Mouse (Mus musculus) brain, embryonic 14.5 days (tissue): ENCODE data around the gene Pigm. TPM values are rescaled to one million over a fixed set of nuclear protein-coding genes. Genes with fewer than 3 reads are reported as not detected.

ENCODE experiments used
- DNase-seq: peaks from one replicate; pipeline ENCODE4 v3.0.0-alpha.2; 2011; ENCODE audit warnings: low read depth
- CTCF ChIP-seq: fragments of 200-500 bp; IDR thresholded peaks from 2 replicates; pipeline ENCODE4 v1.5.1; 2012; ENCODE audit warnings: inconsistent platforms, mild to moderate bottlenecking, moderate library complexity, borderline replicate concordance; ENCODE audit not compliant: insufficient read depth, insufficient read length; ENCODE audit errors: extremely low read depth
- POLR2A ChIP-seq: fragments of 200-500 bp; IDR thresholded peaks from 2 replicates; pipeline ENCODE4 v1.6.1; 2012; ENCODE audit warnings: mild to moderate bottlenecking, inconsistent platforms, borderline replicate concordance; ENCODE audit not compliant: poor library complexity, insufficient read depth, insufficient read length, severe bottlenecking; ENCODE audit errors: extremely low read depth
- polyA plus RNA-seq: library from polyadenylated mRNA; depleted of rRNA; stranded (reverse); fragments of >200 nt; gene quantifications from 2 replicates; pipeline ENCODE4 v1.2.3, GENCODE M21; 2012

Pigm gene
- polyA plus RNA-seq, 1 experiment: 9.4 TPM

DNA sequence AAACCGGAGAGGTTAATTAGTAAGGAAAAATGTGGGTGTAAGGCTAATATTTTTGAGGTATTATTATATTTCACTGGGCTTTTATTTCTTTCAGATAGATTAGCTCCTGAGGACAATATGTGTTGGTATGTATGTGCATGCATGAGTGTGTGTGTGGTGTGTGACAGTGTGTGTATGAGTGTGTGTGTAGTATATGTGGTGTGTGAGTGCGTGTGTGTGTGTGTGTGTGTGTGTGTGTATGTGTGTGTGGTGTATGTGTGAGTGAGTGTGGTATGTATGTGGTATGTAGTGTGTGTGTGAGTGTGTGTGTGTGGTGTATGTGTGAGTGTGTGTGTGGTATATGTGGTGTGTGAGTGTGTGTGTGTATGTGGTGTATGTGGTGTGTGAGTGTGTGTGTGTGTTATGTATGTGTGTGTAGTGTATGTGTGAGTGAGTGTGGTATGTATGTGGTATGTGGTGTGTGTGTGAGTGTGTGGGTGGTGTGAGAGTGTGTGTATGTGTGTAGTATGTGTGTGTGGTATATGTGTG lies 16.4 kb downstream of the Pigm start:
- no peak for DNase-seq

GRCm38 (mm10) chr1:172393739-172394138 lies 17.4 kb downstream of the Pigm start:
- DNase-seq: peak; percentile 65

More for the DNA sequence above, 16.4 kb downstream of the Pigm start:
- TF ChIP-seq CTCF: no peak
- TF ChIP-seq POLR2A: no peak

DNA sequence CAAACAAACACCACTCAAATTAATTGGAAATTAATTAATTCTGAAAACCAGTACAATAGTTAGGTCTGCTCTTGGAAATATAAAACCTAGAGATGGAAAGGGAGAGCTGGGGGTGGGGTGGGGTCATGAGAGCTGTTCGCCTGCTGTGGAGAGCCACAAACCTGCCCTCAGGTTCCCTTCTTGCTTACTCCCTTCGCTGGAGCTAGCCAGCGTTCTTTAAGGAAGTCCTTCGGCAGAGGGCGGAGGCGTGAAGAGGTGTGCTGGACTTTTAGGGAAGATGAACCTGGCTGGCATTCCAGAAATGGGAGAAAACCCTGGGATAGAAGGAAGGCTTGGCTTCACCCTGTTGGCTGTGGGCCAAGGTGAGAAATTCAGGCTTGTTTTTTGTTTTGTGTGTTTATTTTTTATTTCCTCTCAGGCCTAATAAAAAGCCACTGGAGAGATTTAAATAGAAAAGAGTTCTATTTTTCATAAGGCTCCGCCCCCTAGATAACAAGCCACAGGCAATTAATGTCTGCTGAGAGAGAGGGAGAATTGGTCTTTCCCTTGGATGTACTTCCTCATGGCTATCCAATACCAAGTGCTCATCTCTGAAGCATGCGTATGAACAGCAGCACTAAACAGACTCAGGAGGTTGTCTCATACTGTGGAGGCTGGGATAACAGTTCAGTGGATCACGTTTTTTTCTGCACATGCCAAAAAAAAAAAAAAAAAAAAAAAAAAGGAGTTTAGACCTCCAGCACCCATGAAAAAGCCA lies 20.8 kb downstream of the Pigm start:
- DNase-seq: no peak
- TF ChIP-seq POLR2A (no peak), CTCF (no peak)

More at GRCm38 (mm10) chr1:172393739-172394138, 17.4 kb downstream of the Pigm start:
- TF ChIP-seq POLR2A: no peak
- TF ChIP-seq CTCF: no peak

DNA sequence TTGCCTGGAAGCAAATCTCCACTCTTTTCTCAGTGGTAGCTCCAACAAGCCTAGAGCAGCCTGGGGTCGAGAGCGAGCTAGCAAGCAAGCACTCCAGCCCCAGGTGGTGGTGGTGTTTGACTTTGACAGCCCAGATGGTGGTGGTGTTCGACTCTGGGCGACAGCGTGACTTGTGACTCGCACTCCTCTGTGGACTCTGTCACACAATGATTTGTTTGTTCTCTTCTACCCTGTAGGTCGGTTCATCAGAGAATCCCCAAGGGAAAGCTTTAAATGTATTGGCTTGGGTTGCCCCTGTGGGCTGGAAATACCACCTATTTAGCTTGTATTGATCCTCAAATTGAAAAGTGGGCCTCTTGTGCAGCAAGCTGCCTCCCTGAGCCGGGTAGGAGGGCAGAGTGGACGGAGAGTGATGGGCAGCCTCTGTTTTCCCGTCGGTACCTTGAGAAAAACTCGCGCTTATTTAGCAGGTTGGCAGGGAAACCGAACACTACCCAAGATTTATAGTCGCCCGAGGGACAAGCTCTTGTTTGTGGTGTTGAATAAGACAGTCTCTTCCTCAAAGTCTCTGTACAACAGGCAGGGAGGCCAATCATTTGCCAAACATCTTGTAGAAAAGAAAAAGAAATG lies 29.8 kb downstream of the Pigm start:
- TF ChIP-seq CTCF (no peak), POLR2A (no peak)
- no peak for DNase-seq

- DNase-seq: peak; percentile 76
- TF ChIP-seq POLR2A (no peak), CTCF (peak; percentile 82)
Measured at GRCm38 (mm10) chr1:172408996-172409395, 32.6 kb downstream of the Pigm start.

- no peak for TF ChIP-seq POLR2A
- no peak for TF ChIP-seq CTCF
- no peak for DNase-seq
Measured at GRCm38 (mm10) chr1:172409431-172409830, 33.1 kb downstream of the Pigm start.

GRCm38 (mm10) chr1:172410806-172411205 lies 34.5 kb downstream of the Pigm start:
- peak; percentile 62 for DNase-seq
- TF ChIP-seq CTCF (peak; percentile 74; the same call in 1 of the 2 replicates), POLR2A (no peak)

- DNase-seq: peak; percentile 87
- TF ChIP-seq POLR2A (no peak), CTCF (peak; percentile 98)
Measured at GRCm38 (mm10) chr1:172412204-172412603, 35.9 kb downstream of the Pigm start.

DNA sequence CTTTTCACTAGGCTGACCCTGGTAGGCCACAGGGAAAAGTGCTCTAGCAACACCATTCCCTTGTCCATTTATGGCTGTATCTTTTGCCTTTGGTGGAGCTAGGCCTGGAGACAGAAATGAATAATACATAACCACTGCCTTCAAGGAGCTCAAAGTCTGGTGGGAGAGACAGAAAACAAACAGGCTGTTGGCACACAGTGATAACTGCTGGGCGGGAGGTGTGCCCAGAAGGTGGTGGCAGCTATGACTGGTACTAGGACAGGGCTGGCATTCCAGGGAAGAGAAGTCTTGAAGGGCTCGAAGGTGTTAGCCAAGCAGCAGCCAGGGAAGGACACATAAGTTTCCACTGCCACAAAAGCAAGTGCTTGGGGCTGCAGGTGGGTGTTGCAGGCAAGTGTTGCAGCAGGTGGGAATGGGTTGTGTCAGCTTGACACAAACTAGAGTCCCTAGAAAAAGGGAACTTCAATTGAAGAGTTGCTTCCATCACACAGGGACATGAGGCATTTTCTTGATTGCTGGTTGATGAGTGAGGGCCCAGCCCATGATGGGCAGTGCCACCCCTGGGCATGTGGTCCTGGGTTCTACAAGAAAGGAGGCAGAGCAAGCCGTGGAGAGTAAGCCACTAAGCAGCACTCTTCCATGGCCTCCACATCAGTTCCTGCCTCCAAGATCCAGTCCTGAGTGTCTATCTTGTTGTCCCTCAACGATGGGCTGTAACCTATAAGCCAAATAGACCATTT lies 37.3 kb downstream of the Pigm start:
- DNase-seq: no peak
- TF ChIP-seq CTCF: no peak
- no peak for TF ChIP-seq POLR2A

- DNase-seq: no peak
- TF ChIP-seq POLR2A (no peak), CTCF (no peak)
Measured at GRCm38 (mm10) chr1:172414231-172414585, 37.9 kb downstream of the Pigm start.

GRCm38 (mm10) chr1:172415061-172415460 lies 38.7 kb downstream of the Pigm start:
- no peak for TF ChIP-seq CTCF
- TF ChIP-seq POLR2A: no peak
- DNase-seq: no peak
